Mouse (Mus musculus): ENCODE measurements at regions not wholly inside any gene's neighbourhood (a gene's known extent, or its start where the extent isn't known, plus 50 kb on each side); places are given as distances from the start of the nearest gene placed in this dataset.

DNA sequence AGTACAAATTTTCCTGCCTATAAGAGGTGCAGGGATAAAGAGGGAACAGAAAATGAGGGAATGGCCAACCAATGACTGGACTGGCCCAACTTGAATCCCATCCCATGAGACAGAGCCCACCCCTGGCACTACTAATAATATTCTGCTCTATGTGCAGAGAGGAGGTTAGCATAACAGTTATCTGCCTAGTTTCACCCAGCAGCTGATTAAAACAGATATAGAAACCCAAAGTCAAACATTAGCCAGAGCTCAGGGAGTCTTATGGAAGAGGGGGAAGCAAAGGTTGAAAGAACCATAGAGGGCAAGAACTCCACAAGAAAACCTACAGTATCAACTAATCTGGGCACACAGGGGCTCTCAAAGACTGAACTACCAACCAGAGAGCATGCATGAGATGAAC lies 138.9 kb upstream of the Sox11 start:
- TF ChIP-seq POLR2A (IDR thresholded peaks at IDR 0.05; ENCODE audit: control insufficient read depth, low read depth, low read length) (no peak), CTCF (IDR thresholded peaks at IDR 0.05; ENCODE audit: control insufficient read depth, insufficient read depth, insufficient replicate concordance, low read depth, low read length) (no peak)

Data from testis, adult 2 months (tissue).